Mouse (Mus musculus) small intestine, adult 2 months (tissue): ENCODE data around the gene Ppp2r1a.

Experiments used
- CTCF ChIP-seq: fragments of 200-500 bp; IDR thresholded peaks from 2 replicates; pipeline ENCODE4 v1.5.1; 2012; ENCODE audit warnings: low read depth, mild to moderate bottlenecking, control low read depth, inconsistent platforms, low read length, moderate library complexity, mixed read lengths; ENCODE audit not compliant: insufficient replicate concordance, insufficient read length; ENCODE audit errors: extremely low read depth
- POLR2A ChIP-seq: fragments of 200-500 bp; IDR thresholded peaks from 2 replicates; pipeline ENCODE4 v1.6.1; 2012; ENCODE audit warnings: low read depth, mild to moderate bottlenecking, control low read depth, inconsistent platforms, low read length, moderate library complexity

- TF ChIP-seq POLR2A (no peak), CTCF (no peak)
Measured at GRCm38 (mm10) chr17:21009726-21010125, 64.6 kb downstream of the Ppp2r1a start.
